Comparison of ENCODE assay signal across 8 mouse cellular contexts in genomic region chr3:136669231-136670109, GRCm38 (mm10). TPM values are rescaled to one million over a fixed set of nuclear protein-coding genes. Genes with fewer than 3 reads are reported as not detected.
A peak's percentile ranks its signal among the peaks of the same experiment; 100 is the strongest.
DNase-seq lines count a peak whose midpoint lies in the region; ATAC-seq lines count a peak whose summit lies in the region.

No protein-coding gene starts in this region.

- DNase-seq in Muller cell, postnatal 12 days (ENCODE audit: inconsistent ontology term), result peak; percentile 100
- DNase-seq in cerebellum, adult 9-11 months, result peak; percentile 100
- peak; percentile 98 to 100 for DNase-seq in frontal cortex, postnatal 10 days (ENCODE audit: low spot score in 2 of 2)
- DNase-seq in layer of hippocampus, postnatal 14 days (ENCODE audit: low spot score in 2 of 2), result peak; percentile 100
- peak; percentile 100 for DNase-seq in lung, postnatal 14 days
- DNase-seq in retina, adult 2 months (ENCODE audit: low read depth, low spot score), result peak; percentile 96
- peak; percentile 99 to 100 for DNase-seq in thymus, postnatal 36 days

- peak overlapping the region; percentile 95 for H3K27ac ChIP-seq in hindbrain, embryonic 12.5 days

- H3K4me2 ChIP-seq in hindbrain, embryonic 12.5 days (replicated peaks), result peak overlapping the region; percentile 67

- under 1% methylated on average over 50 of the region's 56 CpGs for WGBS in hindbrain, embryonic 12.5 days

- peak overlapping the region; percentile 92 for H3K4me3 ChIP-seq in hindbrain, embryonic 12.5 days

- H3K9me3 ChIP-seq in hindbrain, embryonic 12.5 days (replicated peaks), result no peaks in the 10 kb centered on the region

- peak overlapping the region; percentile 94 for H3K9ac ChIP-seq in hindbrain, embryonic 12.5 days

- H3K4me1 ChIP-seq in hindbrain, embryonic 12.5 days, result peaks cover 26% of the 10 kb centered on the region

- no peaks in the 10 kb centered on the region for H3K27me3 ChIP-seq in hindbrain, embryonic 12.5 days

- ATAC-seq in hindbrain, embryonic 12.5 days (ENCODE audit: low FRiP score), result peak; percentile 97

- no peaks in the 10 kb centered on the region for H3K36me3 ChIP-seq in hindbrain, embryonic 12.5 days

RNA-seq across cellular contexts. Expression of gene Ppp3ca, which starts 0.5 kb away (rescaled TPM):
- 127 and 145 TPM in 2 replicates for polyA plus RNA-seq in hindbrain, embryonic 12.5 days (2016; fragmentation: Nextera tagmentation; extraction: Ambion mirVana)
- total RNA-seq in layer of hippocampus, postnatal 14 days (2021), result 100 to 1,000 TPM; 988 to 997 TPM

Comparison
In these comparisons a context has a peak if more than half of its experiments do, and no peak if none do; other contexts are left out.
1. Peak in every context shown above with its lines: DNase-seq, ATAC-seq, H3K4me3 ChIP-seq and H3K27ac ChIP-seq.